Mouse (Mus musculus) B cell, adult 2 months (primary cell): ENCODE measurements around the gene Ubxn4.
"Not testable (repeated sequence)": the region's sequence is repeated elsewhere in the genome, so short reads cannot be mapped to it uniquely, and the experiment has no call there.

ENCODE experiments used
- DNase-seq, 2 experiments: peaks; one replicate each; pipeline ENCODE4 v3.0.0; 2022

Ubxn4 gene

DNA sequence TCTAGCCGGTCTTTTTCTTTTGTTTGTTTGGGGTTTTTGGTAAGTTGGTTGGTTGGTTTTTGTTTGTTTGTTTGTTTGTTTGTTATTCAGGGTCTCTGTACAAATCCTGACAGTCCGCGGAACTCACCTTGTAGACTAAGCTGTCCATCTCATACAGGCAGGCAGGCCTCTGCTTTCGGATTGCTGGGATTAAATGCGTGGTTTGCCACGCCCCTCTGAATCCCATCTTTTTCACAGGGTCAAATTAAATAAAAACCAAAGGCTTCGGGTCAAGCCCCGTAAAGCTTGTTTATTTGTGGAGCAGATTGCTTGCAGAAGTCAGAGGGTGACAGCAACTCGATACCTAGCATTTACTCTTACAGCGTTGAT is at the start of gene Ubxn4:
Ubxn4 (plus strand) TSS at position 338 of the 369 bp plus-strand sequence.
- DNase-seq, result peak in 1 of 2 experiments; percentile 1

DNA sequence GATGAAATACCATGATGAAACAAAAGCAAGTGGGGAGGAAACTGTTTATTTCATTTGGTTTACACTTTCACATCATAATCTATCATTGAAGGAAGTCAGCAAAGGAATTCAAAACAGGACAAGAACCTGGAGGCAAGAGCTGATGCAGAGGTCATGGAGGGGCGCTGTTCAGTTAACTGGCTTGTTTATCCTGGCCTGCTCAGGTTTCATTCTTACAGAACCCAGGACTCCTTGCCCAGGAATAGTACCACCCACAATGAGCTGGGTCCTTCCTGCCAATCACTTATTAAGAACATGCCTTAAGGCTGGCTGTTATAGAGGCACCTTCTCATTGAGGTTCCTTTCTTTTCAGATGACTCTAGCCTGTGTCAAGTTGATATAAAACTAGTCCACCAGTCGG is 49.8 kb upstream of the Ubxn4 start:
- DNase-seq, result no peak

DNA sequence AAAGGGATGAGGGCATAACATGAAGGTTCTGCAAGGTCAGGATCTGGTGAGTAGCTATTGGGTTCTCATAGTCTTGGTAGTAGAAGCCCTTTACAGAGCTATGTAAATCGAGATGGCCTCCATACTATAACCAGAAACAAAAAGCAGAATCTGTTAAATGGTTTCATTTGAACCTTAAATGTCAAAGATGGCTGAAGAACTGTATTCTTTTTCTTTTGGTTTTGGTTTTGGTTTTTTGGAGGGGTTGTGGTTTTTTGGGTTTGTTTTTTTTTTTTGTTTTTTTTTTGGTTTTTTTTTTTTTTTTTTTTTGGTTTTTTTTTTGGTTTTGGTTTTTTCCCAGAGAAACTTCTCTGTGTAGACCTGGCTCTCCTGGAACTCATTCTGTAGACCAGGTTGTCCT is 46.4 kb upstream of the Ubxn4 start:
- DNase-seq, result no peak

DNA sequence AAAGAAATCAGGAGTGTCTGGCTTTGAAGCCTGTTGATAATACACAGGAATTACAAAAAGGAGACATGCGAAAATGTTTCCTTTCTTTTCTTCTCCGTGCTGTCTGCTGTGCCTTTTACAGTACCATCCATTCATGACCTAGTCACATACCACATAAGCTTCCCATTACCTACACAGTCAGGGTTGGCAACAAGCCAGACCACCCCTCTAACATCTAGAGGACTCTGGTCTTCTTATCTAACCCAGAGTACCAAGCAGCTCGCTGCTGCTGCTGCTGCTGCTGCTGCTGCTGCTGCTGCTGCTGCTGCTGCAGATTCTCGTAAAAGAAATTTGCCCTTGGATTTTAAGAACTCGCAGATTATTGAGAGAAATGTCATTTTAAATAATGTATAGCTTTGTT is 30.5 kb upstream of the Ubxn4 start:
- DNase-seq, result no peak

DNA sequence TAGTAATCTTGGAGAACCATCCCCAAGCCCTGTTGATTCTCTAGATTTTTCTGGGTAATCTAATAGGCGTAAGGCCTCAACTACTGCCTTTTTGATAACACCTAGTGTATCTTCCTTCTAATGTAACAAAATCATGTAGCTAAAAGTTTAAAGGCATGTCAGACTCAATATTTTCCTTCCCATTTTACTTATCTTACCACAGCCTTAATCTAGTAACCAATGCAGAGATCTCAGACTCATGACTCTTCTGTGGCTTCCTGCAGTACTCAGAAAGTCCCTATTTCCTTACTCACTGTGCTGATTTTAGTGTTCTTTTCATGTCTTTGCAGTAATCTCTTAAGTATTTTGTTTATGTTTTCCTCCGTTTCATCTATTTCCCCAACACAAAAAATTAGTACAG is 21.9 kb upstream of the Ubxn4 start:
- DNase-seq, result no peak

DNA sequence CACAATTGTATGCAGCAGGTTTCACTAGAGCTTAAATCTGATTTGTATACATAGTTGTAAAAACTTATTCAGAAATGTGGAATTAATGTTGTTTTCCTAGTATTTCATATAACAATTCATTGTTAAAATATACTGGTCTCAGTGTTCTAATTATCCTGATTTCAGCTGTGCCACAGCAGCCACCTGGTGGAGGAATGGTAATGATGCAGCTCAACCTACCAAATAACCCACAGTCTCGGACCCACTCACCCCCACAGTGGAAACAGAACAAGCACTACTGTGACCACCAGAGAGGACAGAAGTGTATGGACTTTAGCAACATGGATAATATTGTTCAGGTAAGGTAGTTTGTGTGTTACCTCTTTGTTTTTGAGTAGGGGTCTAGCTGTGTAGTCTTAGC is 20.5 kb upstream of the Ubxn4 start:
- DNase-seq, result no peak

DNA sequence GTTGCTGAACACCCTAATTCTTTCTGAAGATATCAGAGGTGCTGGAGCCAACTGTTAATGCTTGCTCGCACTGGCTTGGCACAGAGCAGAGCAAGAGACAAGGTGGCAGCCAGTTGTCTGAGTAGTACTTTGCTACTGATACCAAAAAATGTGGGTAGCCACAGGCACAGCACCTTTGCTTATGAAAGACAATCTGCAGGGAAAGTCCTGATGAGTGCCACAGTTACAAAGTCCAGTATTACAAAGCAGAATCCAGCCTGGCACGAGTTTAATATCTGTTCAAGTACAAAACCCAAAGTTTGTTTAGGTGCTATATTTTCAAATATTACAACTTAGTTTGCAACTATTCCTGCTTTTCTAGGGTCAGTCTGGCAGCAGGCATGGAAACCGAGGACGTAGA is 8.6 kb upstream of the Ubxn4 start:
- DNase-seq, result no peak

DNA sequence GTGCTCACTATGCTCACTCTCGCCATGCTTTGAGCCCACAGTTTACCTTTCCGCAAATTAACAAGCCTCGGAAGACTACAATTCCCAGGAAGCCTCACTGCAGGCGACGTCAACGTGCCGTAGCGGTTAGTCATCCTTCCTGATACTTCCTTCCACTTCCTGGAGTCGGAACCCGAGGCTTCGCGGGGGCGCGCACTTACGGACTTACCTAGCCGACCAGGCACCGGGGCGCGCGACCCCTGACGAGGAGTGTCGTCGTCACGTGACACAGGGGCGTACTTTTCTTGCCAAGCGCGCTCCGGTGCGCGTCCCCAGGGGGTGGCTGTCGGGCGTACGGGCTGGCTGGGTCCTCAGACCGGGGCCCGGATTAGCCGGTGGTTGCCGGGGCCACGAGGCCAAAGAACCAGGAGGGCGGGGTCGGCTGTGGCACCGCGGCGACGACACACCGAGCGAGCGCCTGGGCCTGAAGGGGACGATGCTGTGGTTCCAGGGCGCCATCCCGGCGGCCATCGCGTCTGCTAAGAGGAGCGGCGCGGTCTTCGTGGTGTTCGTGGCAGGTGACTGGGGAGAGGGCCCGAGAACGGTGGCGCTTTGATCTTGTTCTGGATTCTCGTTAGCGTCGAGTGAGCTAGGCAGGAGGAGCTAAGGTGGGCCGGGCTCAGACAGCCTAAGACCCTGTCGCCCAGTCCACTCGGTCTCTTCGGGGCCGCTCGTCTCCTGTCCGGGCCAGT is 397 bp downstream of the Ubxn4 start:
- peak; percentile 97 to 98 for DNase-seq

DNA sequence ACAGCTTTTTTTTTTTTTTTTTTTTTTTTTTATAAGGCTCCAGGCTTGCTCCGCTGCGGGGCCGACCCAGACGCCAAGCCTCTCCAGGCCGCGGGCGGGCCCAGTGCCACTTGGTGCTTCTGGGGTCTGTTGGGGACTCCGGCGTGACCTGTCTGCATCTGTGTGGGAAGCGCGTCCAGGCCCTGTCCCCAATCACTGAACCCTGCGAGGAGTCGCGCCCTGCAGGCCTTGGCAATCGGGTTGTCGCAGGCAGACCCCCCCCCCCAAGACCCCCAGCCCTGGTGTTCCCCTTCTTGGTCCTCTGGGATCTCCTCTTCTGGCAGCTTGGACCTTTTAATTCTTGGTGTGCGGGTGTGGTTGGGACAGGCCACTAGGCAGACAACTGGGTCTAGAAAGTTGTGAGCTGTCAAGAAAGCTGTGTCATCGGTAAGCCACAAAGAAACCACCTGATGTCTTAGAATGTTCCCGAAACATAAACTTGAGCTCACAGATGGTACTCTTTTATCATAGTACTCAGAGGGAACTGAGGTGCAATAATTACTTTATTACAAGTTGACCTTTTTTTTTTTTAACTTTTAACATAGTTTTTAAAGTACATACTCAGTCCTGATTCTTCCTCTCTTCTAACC is 1.1 kb downstream of the Ubxn4 start:
- peak in 1 of 2 experiments; percentile 28 for DNase-seq

DNA sequence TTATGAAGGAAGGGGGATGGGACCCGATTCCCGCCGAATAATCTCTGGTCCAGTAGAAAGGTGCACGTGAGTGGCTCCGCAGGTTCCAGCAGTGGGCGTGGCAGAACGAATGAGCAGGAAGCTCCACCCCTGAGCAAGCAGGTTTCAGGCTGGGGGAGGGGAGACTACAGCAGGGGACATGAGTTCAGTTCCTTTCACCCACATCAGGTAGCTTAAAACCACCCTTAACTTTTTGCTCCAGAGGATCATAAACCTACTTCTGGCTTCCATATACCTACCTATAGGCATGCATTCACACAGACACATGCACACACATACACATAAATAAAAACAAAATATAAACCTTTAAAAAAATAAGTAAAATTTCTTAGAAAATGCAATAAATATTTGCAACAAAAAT is 23.3 kb downstream of the Ubxn4 start:
- DNase-seq, result not testable (repeated sequence)

DNA sequence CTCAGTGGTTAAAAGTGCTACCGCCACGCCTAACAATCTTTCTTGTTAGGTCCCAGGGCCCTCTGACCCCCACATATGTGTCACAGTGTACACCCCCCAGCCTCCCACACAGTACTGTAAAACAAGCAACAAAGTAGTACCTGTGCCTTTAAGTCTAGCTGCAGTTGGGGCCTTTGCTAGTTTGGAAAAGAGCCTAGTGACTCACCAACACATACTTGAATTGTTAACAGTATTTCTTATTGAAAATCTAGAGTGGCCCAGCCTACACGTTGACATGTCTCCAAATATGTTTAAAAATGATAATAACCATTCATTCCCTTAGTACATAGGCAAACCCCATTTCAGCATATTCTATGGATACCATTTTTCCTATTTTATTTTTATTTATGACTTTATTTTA is 27.0 kb downstream of the Ubxn4 start:
- no peak for DNase-seq

DNA sequence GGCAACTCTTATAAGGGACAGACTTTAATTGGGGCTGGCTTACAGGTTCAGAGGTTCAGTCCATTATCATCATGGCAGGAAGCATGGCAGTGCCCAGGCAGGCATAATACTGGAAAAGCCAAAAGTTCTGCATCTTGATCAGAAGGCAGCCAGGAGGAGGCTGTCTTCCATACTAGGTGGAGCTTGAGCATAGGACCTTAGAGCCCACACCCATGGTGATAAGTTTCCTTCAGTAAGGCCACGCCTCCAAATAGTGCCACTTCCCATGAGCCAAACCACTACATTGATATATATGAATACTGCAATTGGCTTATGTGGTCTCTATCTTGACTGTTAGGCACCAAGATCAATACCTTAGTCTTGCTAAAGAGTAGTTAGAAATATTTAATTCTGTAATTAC is 32.1 kb downstream of the Ubxn4 start:
- no peak for DNase-seq

DNA sequence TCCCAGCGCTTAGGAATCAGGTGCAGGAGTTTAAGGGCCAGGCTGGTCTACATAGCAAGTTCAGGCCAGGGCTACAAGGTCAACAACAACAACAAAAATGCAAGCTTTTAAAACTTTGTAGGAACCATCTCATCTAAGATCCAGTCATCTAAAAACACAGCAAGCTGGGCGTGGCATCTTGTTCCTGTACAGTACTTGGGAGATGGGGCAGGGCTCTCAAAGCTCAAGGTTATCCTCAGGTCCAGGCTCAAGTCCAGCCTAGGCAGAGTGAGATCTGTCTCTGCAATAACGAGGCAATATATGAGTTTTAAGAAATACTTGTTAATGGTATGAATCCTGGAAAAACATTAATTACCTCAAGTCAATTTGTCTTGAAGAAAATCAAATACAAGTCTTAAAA is 34.8 kb downstream of the Ubxn4 start:
- DNase-seq, result no peak

DNA sequence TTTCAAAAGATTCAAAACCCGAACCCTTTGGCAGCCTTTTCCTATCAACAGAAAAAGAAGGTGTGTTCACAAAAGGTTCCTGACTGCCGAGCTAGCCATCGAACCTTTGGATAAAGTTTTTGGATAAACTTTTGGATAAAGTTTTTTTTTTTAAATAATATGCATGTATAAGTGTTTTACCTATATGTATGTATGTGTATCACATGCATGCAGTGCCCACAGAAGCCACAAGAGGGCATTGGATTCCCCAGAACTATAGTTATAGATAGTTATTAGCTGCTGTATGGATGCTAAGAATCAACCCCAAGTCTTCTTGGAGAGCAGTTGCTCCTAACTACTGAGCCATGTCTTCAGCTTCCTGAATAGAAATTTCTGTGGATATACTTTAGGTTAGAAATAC is 38.0 kb downstream of the Ubxn4 start:
- peak; percentile 24 to 28 for DNase-seq

DNA sequence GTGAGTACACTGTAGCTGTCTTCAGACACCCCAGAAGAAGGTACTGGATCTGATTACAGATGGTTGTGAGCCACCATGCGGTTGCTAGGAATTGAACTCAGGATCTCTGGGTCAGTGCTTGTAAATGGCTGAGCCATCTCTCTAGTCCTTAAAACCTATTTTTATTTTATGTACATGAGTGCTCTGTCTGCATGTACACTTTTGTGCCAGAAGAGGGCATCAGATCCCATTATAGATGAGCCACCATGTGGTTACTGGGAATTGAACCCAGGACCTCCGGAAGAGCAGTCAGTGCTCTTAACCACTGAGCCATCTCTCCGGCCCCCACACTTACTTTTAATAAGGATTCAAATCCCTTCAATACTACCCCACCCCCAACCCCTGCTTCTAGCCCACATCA is 39.2 kb downstream of the Ubxn4 start:
- no peak for DNase-seq

DNA sequence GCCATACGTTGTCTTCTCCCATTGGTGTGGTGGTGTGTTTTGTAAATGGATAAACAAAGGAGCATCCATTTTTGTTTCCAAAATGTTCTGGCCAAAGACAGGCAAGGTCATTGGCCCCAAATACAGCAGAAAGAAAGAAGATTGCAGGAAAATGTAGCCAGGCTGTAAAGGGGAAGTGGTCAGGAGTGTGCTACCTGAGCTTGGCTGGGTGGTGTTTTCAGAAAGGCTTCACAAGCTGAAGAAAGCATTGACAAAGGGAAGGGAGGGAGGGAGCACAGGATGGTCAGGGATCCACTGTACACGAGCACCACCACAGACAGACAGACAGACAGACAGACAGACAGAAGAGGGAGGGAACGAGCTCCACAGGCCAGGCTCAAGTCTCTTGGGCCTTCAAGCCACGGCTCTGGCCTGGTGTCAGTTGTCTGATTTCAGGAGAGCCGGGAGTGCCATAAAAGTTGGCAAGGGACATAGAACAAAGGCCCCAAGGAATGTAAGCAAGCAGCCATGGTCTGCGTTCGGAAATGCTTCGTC is 40.5 kb downstream of the Ubxn4 start:
- DNase-seq, result no peak

DNA sequence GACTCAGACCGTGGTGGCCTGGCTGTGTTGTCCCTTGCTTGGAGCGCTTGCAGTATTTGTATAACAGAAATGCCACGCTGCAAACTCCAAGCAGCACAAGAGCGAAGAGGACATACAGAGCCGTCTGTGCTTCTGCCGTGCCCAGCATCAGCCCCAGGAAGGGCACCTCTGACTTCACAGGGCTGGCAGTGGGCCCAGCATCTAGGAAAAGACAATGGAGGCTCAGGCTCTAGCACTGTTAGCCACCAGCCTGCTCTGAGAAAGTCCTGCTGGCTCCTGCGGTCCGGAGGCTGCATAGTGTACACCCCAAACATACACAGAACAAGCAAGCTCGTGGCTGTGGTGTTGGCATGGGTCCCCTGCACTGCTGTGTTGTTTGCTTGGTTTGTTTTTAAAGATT is 41.4 kb downstream of the Ubxn4 start:
- DNase-seq, result no peak

DNA sequence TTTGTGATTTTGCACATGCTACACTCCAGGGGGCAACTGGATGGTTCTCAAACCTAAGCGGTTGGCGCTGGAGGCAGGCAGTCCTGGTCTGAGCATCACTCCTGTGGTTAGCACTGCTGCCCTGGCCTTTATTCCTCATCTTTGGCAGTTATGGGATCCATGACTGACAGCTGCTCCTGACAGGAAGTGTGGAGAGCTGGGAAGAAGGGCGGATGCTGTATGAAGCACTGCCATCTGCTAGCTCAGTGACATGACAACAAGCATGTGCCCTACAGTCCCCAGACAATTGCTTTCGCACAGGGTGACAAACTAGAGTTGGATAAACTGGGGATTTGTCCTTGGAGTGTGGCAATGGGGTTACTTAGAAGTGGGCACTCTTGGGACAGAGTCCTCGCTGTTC is 46.5 kb downstream of the Ubxn4 start:
- no peak for DNase-seq

DNA sequence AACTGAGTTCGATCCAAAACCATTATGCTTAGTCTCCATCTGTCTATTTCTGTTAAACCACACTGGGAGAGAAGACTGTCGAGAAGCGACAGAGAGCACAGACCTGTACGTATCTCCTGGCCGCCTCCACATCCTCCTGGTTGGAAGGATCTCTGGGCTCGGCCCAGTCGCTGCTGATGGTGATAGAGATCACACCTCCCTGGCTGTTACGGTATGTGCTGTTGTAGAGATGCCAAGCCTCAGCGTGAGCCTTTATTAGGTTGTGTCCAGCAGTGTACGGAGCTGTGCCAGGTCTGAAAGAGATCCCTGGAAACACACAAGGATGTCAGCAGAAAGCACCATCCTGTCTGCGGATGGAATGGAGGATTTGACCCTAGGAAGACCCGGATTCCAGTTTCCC is 49.8 kb downstream of the Ubxn4 start:
- DNase-seq, result no peak

DNA sequence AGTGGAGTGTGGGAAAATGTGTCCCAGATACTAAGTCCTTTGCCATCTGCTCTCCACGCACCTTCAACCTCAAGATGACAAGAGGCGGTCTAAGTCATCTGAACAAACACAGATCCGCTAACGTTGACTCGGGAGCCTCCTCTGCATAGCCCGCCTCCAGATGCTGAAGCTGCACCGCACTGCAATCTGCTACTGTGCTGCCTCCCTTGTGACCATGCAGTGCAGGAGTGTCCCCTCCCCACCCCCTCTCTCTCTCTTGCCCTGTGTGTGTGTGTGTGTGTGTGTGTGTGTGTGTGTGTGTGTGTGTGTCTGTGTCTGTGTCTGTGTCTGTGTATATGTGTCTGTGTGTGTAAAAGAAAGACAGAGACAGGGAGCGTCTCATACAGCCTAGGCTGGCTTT is 51.5 kb downstream of the Ubxn4 start:
- no peak for DNase-seq

DNA sequence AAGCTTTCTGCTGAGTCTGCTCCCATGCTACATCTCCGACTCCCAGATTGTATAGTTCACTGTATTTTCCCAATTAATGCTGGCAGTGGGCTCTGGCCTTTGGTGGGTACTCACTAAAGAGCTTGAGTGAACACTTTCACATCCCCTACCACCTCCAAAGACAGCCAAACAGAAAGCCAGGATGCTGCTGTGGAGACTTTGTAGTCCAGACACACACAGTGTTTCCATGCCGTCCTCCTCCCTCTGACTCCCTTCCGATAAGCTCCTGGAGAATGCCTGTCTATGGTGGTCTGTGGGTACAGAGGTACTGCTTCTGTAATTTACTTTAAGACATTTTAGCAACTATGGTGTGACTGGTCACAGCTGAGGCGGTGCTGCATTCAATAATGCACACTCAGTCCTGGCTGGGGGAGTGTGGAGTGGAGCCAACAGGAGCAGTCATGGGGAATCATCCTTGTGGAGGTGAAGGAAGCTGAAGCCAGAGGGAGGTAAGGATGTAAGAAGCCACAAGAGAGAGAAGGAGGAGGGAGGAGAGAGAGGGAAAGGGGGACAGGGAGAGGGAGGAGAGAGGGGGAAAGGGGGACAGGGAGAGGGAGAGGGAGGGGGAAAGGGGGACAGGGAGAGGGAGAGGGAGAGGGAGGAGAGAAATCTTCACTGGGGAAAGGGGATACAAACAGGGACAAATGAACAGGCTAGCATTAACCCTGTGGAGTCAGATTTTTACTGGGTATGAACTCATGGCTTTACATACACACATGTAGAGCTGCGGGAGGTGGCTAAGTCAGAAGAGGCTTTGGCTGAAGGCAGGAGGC is 52.2 kb downstream of the Ubxn4 start:
- no peak for DNase-seq

DNA sequence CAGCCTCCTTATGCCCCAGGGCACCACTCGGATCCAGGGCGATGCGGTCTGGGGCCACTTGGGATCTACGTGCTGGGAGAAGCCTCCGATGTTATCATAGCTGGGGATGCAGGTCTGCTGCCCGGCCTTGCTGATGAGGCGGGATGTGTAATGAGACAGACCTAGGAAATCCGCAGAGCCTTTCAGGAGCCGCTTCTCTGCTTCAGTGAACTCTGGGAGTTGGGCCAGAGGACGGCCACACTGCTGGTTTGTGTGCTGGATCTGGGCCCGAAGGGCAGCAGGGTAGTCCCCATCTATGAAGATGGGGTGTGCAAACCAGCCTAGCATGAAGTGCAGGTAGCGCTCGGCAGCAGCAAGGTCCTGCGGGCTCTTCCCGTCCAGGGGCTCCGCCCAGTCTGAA is 60.1 kb downstream of the Ubxn4 start:
- DNase-seq, result no peak

DNA sequence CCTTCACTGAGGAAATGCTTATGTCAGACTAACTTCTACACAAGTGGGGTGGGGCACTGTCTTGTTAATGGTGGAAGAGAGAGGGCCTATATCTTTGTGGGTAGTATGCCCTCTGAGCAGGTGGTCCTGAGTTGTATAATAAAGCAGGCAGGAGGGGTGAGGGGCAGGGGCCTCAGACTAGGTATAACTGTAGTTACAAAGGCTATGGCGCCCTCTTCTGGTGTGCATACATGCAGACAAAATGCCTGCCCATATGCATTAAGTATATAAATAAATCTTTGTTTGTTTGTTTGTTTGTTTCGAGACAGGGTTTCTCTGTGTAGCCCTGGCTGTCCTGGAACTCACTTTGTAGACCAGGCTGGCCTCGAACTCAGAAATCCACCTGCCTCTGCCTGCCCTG is 65.3 kb downstream of the Ubxn4 start:
- no peak for DNase-seq

DNA sequence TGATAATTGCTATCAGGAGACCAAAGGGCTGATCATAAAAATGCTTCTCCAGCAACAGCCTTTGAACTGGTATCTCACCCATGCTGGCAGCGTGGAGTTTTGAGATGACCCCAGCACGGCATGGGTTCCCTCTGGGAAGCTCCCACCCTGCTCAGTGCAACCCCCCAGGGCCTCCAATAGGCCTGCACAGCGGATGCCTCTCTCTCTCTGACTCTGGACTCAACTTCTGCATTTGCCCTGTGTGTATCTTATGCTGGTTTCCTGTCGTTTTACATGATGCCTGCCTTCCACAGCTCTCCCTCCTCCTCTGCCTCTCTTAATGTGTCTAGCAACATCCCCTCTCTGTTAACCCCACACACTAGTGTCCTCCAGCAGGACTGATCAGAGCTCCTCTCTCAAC is 70.9 kb downstream of the Ubxn4 start:
- DNase-seq, result peak; percentile 15 to 18
